Mouse (Mus musculus) ES-Bruce4 (cell line): ENCODE measurements around the gene Plp1. TPM values are rescaled to one million over a fixed set of nuclear protein-coding genes. Genes with fewer than 3 reads are reported as not detected.

Source experiments
- H3K27ac ChIP-seq: 2 replicates; pipeline ENCODE4 v1.5.1; 2012; ENCODE audit warnings: low read length, inconsistent platforms; ENCODE audit not compliant: insufficient read depth
- H3K27me3 ChIP-seq: 2 replicates; pipeline ENCODE4 v1.6.1; 2012; ENCODE audit warnings: mild to moderate bottlenecking, low read length, inconsistent platforms; ENCODE audit not compliant: control insufficient read depth, poor library complexity, insufficient read depth, severe bottlenecking
- H3K36me3 ChIP-seq: 2 replicates; pipeline ENCODE4 v1.6.1; 2012; ENCODE audit warnings: inconsistent platforms, mild to moderate bottlenecking, low read length, moderate library complexity; ENCODE audit not compliant: control insufficient read depth, poor library complexity, insufficient read depth, severe bottlenecking
- H3K4me1 ChIP-seq: one replicate; pipeline ENCODE4 v1.8.1; 2011; ENCODE audit warnings: low read length; ENCODE audit not compliant: control insufficient read depth, insufficient read depth
- H3K4me3 ChIP-seq: 2 replicates; pipeline ENCODE4 v1.5.1; 2011; ENCODE audit warnings: low read depth, mild to moderate bottlenecking, low read length
- H3K9ac ChIP-seq: 2 replicates; pipeline ENCODE4 v1.6.1; 2012; ENCODE audit warnings: low read depth, mild to moderate bottlenecking, inconsistent platforms; ENCODE audit not compliant: poor library complexity, severe bottlenecking
- H3K9me3 ChIP-seq: replicated peaks from 2 replicates; pipeline ENCODE4 v1.6.1; 2012; ENCODE audit warnings: mild to moderate bottlenecking, low read length, inconsistent platforms; ENCODE audit not compliant: control insufficient read depth, poor library complexity, insufficient read depth, severe bottlenecking
- CTCF ChIP-seq: IDR thresholded peaks from one replicate; pipeline ENCODE4 v1.8.1; 2011; ENCODE audit warnings: low read depth, low read length
- EP300 ChIP-seq: IDR thresholded peaks from 2 replicates; pipeline ENCODE4 v1.6.1; 2011; ENCODE audit warnings: low read depth, low read length; ENCODE audit not compliant: insufficient read depth
- POLR2A ChIP-seq: IDR thresholded peaks from one replicate; pipeline ENCODE4 v1.8.1; 2011; ENCODE audit warnings: low read length; ENCODE audit not compliant: insufficient read depth
- polyA plus RNA-seq: library from polyadenylated mRNA; stranded (reverse); fragments of >200 nt; gene quantifications from 2 replicates; pipeline ENCODE4 v1.2.4, GENCODE M21; 2011; ENCODE audit warnings: low read depth; ENCODE audit not compliant: missing spikeins, insufficient read depth, insufficient read length

Plp1 gene
- polyA plus RNA-seq, result 4.0 and 7.5 TPM in 2 replicates

DNA sequence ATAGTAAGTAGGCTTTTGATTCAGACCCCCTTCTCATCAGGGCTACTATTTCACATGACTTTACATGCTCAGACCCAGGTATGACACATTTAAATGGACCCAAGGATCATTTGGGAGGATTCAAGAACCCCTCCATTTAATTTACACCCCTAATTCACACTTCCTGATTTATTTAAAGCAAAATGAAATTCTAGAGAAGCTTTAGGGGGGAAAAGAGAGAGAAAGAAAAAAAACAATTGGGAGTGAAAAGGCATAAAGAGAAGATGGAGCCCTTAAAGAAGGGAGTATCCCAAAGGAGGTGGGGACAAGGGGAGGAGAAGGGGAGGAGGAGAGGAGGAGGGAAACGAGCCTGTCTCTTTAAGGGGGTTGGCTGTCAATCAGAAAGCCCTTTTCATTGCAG lies at the start of gene Plp1:
TSS of gene Plp1 (plus strand) at position 301 of the 400 bp plus-strand sequence.
- peaks cover 2% of the 10 kb centered on the region for H3K4me1 ChIP-seq
- H3K9ac ChIP-seq, result no peak within 1 kb of the TSS
- TF ChIP-seq POLR2A (no peak), CTCF (no peak), EP300 (no peak)
- H3K9me3 ChIP-seq, result no peaks in the 10 kb centered on the region
- H3K36me3 ChIP-seq, result no peaks in the 10 kb centered on the region
- H3K4me3 ChIP-seq, result no peak within 1 kb of the TSS
- H3K27ac ChIP-seq, result no peak within 1 kb of the TSS
- no peaks in the 10 kb centered on the region for H3K27me3 ChIP-seq

DNA sequence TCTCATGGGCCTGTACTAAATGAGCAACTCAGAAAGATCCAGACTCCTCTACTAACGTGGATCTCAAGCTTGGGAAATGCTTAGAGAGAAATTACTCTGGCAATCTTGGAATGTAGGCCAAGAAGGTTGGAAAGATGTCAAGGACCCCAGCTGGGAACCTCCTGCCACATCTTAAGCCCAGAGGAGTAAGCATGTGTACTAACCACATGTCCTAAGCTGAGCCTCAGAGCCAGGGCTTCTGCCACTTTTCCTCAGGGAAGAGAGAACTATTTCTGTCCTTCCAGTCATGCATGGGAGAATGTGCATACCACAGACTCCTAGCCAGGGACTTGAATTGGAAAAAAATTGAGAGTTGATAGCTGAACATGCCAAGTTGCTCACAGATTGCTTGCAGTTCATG lies 49.4 kb upstream of the Plp1 start:
- no peak overlapping the region for H3K4me3 ChIP-seq
- H3K36me3 ChIP-seq, result no peaks in the 10 kb centered on the region
- H3K27ac ChIP-seq, result no peak overlapping the region
- no peaks in the 10 kb centered on the region for H3K27me3 ChIP-seq
- H3K9ac ChIP-seq, result no peak overlapping the region
- no peaks in the 10 kb centered on the region for H3K9me3 ChIP-seq
- H3K4me1 ChIP-seq, result no peaks in the 10 kb centered on the region
- TF ChIP-seq POLR2A, result no peak
- no peak for TF ChIP-seq EP300
- TF ChIP-seq CTCF, result no peak

DNA sequence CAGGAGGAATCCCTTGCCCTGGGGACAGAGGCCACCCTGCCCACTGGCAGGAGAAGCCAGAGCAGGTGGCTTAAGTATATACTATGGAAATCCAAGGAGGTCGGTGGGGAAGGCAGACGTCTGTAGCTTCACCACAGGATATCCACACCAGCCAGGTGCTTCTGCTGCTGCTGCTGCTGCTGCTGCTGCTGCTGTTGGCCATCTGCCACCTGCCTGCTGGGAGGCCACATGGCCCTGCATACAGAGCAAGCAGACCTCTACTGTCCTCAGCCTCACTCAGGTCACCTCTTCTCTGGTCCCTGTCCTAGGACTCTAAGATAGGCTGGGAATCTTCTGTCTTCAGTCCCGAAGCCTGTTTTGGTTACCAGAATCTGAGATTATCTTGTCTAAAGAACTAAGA lies 44.4 kb upstream of the Plp1 start:
- no peaks in the 10 kb centered on the region for H3K27me3 ChIP-seq

DNA sequence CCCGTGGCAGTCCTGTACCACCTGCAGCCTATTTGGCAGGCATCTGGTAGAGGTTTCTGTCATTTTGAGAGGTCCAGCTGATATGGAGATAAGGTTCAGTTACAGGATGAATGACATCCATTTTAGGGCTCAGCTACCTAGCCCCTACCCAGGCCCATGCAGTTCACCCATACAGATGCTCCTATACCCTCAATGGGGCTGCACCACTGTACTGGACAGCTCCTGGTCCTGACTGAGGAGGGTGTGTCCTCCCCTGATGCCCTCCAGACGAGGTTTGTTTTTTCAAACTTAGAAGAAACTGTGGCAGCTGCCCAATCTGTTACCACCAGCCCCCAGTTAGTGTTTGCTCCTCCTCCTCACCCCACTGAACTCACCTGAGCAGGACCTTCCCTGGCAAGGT lies 43.2 kb upstream of the Plp1 start:
- Histone ChIP-seq H3K9me3 (no peaks in the 10 kb centered on the region), H3K36me3 (no peaks in the 10 kb centered on the region), H3K27me3 (no peaks in the 10 kb centered on the region), H3K4me3 (no peak overlapping the region), H3K9ac (no peak overlapping the region), H3K4me1 (no peaks in the 10 kb centered on the region), H3K27ac (no peak overlapping the region)
- TF ChIP-seq POLR2A (no peak), EP300 (no peak), CTCF (no peak)

More for the DNA sequence above, 44.4 kb upstream of the Plp1 start:
- H3K9ac ChIP-seq, result no peak overlapping the region
- no peaks in the 10 kb centered on the region for H3K36me3 ChIP-seq
- H3K27ac ChIP-seq, result no peak overlapping the region
- no peaks in the 10 kb centered on the region for H3K9me3 ChIP-seq
- no peak overlapping the region for H3K4me3 ChIP-seq
- TF ChIP-seq CTCF (no peak), POLR2A (no peak), EP300 (no peak)
- H3K4me1 ChIP-seq, result no peaks in the 10 kb centered on the region

DNA sequence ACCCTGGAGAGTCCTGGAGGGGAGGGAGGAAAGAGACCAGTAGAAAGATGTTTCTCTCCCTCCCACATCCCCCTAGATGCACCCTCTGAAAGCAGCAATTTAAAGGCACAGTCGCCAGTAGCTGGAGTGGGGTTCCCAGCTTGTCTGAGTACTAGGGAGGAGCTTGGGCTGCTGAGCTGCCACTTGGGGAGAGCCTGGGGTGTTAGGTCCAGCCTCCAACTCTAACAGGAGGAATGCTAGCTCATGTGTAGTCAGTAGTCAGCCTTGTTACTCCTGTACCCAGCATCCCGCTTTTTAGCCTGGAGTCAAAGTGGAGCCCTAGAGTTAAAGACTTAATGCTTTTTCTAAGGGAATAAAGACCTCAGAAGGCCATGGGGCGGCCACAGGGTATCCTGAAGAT lies 42.4 kb upstream of the Plp1 start, which contains the start of gene Glra4:
TSS of gene Glra4 (minus strand) at position 101 of the 400 bp plus-strand sequence.
- Histone ChIP-seq H3K9me3 (no peaks in the 10 kb centered on the region), H3K4me1 (no peaks in the 10 kb centered on the region), H3K27me3 (no peaks in the 10 kb centered on the region), H3K27ac (no peak within 1 kb of the TSS), H3K9ac (no peak within 1 kb of the TSS), H3K4me3 (no peak within 1 kb of the TSS), H3K36me3 (no peaks in the 10 kb centered on the region)
- TF ChIP-seq CTCF (no peak), EP300 (no peak), POLR2A (no peak)

DNA sequence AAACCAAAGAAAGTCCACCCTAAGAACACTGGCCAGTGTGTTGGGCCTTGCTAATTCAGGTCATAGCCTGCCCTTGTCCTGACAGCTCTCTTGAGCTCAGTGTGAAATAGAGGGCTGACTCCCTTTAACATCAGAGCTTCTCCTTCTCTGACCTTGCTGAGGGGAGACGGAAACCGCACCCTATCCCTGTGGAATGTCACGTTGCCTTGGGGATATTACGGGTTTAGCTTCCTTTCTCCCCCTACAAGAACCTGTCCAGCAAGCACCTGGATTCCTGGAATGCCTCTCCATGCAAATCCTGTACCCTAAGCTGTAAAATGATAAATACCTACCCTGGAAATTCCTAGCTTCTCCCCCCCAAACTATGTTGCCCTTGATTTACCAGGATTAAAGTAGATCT lies 33.0 kb upstream of the Plp1 start:
- Histone ChIP-seq H3K9ac (no peak overlapping the region), H3K36me3 (no peaks in the 10 kb centered on the region; the same call in 1 of the 2 replicates), H3K27ac (peak overlapping the region; percentile 94), H3K4me1 (peaks cover 4% of the 10 kb centered on the region), H3K27me3 (no peaks in the 10 kb centered on the region), H3K9me3 (peaks cover 2% of the 10 kb centered on the region), H3K4me3 (no peak overlapping the region)
- TF ChIP-seq EP300 (peak; percentile 89), POLR2A (no peak)

DNA sequence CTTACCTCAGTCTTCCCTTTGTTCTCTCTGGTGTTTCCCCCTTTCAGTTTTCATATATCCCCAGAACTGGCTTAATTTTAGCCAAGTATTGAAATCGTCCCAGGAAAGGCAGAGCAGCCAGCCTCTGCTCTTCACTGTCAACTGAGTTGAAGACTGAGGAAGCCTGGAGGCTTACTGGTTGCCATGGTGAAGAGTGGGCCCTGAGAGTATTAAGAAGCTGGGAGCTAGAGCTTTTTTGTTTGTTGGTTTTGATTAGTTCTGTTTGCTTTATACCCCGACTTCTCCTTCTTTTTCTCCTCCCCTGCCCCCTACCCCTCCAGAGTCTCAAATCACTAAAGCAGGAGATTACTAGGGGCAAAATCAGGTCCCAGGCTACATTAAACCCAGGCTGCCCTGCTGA lies 25.2 kb upstream of the Plp1 start:
- Histone ChIP-seq H3K27ac (no peak overlapping the region), H3K27me3 (no peaks in the 10 kb centered on the region), H3K9me3 (no peaks in the 10 kb centered on the region), H3K9ac (no peak overlapping the region), H3K36me3 (no peaks in the 10 kb centered on the region), H3K4me1 (no peaks in the 10 kb centered on the region), H3K4me3 (no peak overlapping the region)
- no peak for TF ChIP-seq EP300
- no peak for TF ChIP-seq CTCF
- TF ChIP-seq POLR2A, result no peak
